Mouse (Mus musculus) heart, adult 9 months (tissue): ENCODE results near the gene Tns2.
"Not testable (repeated sequence)": the region's sequence is repeated elsewhere in the genome, so short reads cannot be mapped to it uniquely, and the experiment has no call there.

Source experiments
- DNase-seq, 2 experiments: peaks; one replicate each; pipeline ENCODE4 v3.0.0; 2022; ENCODE audit warnings: low spot score in 2 of 2

Gene Tns2

GRCm38 (mm10) chr15:102136129-102136758 is 36.0 kb downstream of the Tns2 start, which contains the start of gene Spryd3:
Gene Spryd3 (minus strand): TSS chr15:102136234.
- DNase-seq = peak; percentile 98 to 99

- no peak for DNase-seq
Measured at GRCm38 (mm10) chr15:102141120-102141519, 40.9 kb downstream of the Tns2 start.

DNA sequence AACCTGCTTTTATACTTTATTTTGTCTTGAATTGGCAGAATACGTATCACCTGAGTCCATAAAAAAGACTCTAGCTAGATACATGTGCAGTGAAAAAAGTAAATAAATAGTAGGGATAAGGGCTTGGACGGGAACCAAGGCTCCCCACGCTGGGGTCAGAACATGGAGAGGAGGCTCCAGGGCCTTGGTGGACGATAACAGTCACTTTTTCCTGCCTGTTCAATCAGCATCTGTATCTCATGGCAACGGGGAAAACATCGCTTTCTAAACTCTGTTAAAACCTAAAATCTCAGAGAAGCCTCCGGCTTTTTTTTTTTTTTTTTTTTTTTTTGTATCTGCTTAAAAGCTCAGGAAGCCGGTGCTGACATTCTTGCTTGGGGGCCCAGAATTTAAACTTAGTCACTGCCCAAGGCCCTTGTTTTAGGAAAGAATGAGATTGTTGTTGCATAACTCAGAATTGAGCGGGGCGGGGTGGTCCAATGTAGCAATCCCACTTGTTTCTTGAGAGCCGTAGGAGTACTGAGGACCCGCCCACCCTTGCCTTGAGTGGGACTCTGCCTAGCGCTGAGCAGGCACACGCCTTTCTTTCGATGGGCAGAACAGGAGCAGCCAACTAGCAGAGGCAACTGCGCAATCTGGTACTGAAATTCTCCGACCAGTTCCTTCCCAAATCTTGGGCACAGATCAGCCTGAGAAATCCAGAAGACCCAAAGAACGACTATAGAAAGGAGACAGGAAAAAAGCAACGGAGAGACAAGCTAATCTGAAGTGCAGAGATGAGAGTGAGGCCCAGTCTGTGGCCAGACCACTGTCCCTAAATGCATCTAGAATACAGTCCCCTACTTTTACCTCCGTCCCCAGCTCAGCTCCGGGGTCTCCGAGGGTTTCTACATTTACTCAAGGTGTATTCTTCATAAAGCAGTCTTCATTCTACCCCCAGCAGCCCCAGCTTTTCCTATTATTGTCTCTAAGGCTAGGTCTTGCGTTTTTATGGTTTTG is 43.0 kb downstream of the Tns2 start:
- DNase-seq = peak; percentile 73 to 76

DNA sequence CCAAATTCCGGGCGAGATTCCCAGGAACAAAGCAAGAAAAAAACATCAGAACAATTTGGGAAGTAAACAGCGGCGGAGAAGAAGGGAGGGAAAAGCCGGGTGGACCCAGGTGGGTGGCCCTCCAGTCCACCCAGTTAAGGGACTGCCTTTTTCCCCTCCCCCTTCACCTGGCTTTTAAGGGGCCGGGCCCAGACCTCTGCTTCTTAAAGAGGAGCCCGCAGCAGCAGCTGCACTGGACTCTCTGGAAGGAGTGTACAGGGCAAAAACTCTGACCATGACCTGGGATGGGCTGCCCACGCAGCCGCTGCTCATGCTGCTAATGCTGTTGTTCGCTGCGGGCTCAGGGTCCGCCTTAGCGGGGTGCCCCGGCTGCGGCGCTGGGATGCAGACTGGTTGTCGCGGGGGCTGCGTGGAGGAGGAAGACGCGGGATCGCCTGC is 44.1 kb downstream of the Tns2 start, which contains the start of gene Igfbp6:
TSS of gene Igfbp6 (plus strand) at position 89 of the 438 bp plus-strand sequence.
- peak in 1 of 2 experiments; percentile 27 for DNase-seq

- no peak for DNase-seq
Measured at GRCm38 (mm10) chr15:102144726-102145125, 44.5 kb downstream of the Tns2 start.

DNA sequence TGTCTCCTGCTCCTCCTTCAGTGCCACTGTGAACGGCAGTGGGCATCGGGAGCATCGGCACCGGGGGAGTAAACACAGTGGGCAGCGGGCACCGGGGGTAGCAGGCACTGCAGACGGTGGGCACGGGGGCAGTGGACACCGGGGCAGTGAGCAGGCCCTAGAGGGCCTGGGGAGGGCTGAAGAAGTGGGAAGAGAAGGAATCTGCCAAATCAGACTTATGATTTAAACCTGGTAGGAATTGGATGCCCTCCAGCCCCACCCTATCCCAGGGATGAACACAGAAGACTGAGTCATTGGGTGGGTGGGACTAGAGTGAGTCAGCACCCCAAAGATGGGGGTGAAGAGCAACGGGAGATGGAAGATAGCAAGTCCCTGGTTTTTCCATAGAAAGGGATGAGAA is 45.1 kb downstream of the Tns2 start:
- DNase-seq = peak; percentile 41 to 43

DNA sequence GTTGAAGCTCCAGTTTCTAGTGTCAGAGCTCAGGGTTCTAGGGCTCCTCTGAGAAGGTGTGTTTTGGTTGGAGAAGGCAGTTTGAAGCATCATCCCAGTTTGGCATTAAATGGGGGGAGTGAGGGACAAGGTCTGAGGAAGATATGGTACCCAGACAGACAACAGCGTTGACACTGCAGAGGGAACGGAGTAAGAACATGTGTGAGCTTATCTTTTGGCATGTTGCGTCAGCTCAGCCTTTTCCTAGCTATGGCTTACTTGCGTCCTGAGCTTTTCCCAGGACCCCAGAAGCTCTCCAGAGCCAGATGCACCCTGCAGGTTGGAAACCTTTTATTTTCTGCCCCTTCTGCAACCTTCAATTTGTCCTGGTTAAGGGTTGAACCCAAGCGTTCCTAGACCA is 45.9 kb downstream of the Tns2 start:
- no peak for DNase-seq

- peak in 1 of 2 experiments; percentile 45 for DNase-seq
Measured at GRCm38 (mm10) chr15:102146882-102147281, 46.7 kb downstream of the Tns2 start.

- DNase-seq = no peak
Measured at GRCm38 (mm10) chr15:102147674-102148402, 47.6 kb downstream of the Tns2 start.

GRCm38 (mm10) chr15:102149561-102149960 is 49.3 kb downstream of the Tns2 start:
- no peak for DNase-seq

DNA sequence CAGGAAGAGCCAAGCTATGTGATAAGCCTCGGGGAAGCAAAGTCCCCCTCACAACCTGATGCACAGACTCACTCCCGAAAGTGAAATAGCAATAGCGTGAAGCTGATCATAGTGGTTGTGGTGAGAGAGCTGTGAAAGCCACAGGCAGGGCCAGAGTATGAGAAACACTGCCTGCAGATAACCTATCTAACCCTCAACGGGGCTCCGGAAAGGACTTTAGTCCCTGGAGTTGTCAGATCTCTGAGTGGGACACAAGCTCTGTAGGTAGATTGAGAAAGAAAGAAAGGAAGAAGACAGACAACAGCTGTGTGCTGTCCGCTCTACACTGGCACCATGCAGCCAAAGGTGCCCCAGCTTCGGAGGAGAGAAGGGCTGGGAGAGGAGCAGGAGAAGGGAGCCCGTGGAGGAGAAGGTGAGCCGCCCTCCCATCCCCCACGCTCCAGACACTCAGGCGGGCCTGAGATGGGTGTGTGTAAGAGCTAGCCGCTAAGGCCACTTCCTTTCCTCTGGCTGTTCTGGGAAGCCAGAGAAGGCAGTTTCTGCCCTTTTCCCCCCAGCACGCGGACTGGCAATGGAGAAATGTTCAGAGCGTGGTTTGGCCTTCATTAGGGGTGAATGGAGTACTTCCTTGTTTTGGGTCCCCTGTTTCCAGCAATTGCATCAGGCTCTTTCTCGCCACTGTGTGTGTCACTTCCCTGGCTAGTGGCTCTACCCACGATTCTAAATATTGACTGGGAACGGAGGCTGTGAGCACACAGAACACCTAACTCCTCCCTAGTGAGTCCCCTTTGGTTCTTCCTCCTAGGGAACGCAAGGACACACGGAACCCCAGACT is 50.3 kb downstream of the Tns2 start, which contains the start of gene Soat2:
TSS of gene Soat2 (plus strand) at position 226 of the 835 bp plus-strand sequence.
- peak in 1 of 2 experiments; percentile 52 for DNase-seq

- DNase-seq = no peak
Measured at GRCm38 (mm10) chr15:102152646-102153045, 52.4 kb downstream of the Tns2 start.

DNA sequence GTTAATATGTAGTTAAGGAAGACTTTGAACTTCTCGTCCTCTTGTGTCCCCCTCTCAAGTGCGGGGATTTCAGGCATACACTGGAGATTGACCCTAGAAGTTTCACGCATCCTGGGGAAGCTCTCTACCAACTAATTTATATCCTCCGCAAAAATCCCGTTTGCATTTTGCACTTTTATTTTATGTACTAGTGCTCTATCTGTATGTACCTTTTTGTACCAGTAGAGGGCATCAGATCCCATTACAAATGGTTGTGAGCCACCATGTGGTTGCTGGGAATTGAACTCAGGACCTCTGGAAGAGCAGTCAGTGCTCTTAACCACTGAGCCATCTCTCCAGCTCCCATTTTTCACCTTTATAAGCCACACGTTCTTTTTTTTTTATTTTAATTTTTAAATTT is 54.8 kb downstream of the Tns2 start:
- not testable (repeated sequence) for DNase-seq

- no peak for DNase-seq
Measured at GRCm38 (mm10) chr15:102156836-102157235, 56.6 kb downstream of the Tns2 start.

DNA sequence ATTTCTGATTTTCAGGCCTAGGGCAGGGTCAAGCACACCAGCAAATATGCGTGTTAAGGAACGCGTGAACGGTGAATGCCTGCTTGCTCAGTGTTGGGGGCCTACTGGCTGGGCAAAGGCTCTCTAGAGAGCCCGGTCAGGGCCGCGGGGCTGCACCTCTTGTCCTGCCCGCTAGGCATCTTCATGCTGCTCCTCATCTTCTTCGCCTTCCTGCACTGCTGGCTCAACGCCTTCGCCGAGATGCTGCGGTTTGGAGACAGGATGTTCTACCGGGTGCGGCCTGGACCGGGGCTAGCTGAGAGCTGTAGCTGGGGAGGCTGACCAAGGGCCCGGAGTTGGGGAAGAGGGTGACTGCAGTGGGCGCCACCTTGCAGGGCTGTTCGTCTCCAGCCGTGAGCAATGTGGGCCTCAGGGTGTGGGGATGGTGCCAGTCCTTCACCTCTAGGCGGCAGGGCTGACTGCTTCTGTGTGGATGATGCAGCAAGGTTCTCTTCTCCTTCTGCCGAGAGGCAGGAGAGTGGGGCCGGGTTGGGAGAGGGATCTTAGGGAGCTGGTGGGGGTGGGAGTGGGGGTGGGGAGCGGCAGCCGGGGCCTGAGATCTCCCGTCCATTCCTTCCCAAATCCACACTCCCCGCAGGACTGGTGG is 60.3 kb downstream of the Tns2 start:
- no peak for DNase-seq

GRCm38 (mm10) chr15:102163900-102164693 is 63.9 kb downstream of the Tns2 start:
- DNase-seq = no peak

DNA sequence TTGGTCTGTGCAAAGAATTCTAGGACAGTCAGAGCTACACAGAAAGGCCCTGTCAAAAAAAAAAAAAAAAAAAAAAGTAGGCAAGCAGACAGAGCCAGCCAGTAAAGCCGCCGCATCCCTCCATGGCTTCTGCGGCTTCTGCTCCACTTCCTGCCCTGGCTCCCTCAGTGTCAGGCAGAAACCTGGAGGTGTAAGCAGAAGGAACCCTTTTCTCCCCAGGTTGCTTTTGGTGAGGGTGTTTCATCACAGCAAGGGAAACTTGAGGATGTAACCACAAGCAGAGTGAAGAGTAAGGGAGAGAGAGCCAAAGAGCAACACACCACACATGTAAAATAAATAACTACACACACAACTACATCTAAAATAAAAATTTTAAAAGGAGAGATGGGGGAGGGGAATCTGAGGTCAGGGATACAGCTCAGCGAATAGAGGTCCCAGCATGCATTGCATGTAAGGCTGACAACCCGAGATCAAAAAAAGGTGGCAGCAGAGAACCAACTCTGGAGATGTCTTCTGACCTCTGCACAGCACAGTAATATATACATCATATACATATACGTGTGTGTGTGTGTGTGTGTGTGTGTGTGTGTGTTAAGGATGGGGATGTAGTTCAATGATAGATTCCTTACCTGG is 65.4 kb downstream of the Tns2 start:
- DNase-seq = no peak
